Mouse (Mus musculus): ENCODE results near the gene Usp20. TPM values are rescaled to one million over a fixed set of nuclear protein-coding genes. Genes with fewer than 3 reads are reported as not detected.
A peak's percentile ranks its signal among the peaks of the same experiment; 100 is the strongest.
"Not testable (repeated sequence)": the region's sequence is repeated elsewhere in the genome, so short reads cannot be mapped to it uniquely, and the experiment has no call there.

The Usp20 gene
- 14.6 and 18.5 TPM in 2 replicates for polyA plus RNA-seq (2012; rRNA removed)

DNA sequence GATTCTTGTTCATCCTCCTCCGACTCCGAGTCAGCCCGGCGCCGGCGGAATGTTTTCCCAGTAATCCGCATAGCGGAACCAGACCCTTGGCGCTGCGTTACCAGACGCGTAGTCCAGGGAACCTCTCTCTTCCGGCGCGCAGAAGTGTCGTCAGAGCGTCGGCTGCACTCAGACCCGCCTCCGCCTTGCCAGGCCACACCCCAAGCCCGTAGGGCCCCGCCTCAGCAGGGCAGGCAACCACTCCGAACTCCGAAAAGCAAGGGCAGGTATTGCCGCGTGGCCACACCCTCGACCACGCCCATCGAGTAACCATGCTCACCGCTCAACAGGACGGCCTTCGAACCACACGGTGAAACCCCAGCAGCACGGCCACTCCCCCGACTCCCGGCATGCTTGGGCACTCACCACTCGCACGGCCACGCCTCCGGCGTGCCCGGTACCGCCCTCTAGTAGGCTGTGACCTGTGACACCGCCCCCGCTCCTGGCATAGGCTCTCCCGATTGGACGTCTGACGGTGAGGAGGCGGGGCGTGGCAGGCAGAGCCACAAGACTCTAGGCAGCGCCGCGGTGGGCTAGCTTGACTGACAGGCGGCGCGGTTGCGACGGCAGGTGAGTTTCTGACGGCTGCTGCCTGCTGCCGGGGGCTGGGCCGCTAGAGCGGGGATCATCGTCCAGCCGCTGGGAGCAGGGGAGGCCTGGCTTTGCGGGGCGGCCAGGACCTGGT is at the start of gene Usp20, which contains the start of gene BC005624:
Gene Usp20 (plus strand): TSS at position 490 of the 724 bp plus-strand sequence.
Gene BC005624 (minus strand): TSS at position 412 of the 724 bp plus-strand sequence.
- DNase-seq: peak; percentile 98
- H3K4me3 ChIP-seq (replicated peaks; ENCODE audit: extremely low read depth, low read depth, low read length): peak within 1 kb of the TSS; percentile 87
- WGBS: under 1% methylated on average over 66 of the region's 66 CpGs
- H3K4me1 ChIP-seq (ENCODE audit: control insufficient read depth, insufficient read depth, low read length): peaks cover 7% of the 10 kb centered on the region
- no peak for TF ChIP-seq CTCF (IDR thresholded peaks at IDR 0.05; ENCODE audit: insufficient read depth, low read length)
- TF ChIP-seq POLR2A (IDR thresholded peaks at IDR 0.05; ENCODE audit: borderline replicate concordance, extremely low read depth, low read depth, low read length): peak; percentile 85; the same call in 1 of the 2 replicates

DNA sequence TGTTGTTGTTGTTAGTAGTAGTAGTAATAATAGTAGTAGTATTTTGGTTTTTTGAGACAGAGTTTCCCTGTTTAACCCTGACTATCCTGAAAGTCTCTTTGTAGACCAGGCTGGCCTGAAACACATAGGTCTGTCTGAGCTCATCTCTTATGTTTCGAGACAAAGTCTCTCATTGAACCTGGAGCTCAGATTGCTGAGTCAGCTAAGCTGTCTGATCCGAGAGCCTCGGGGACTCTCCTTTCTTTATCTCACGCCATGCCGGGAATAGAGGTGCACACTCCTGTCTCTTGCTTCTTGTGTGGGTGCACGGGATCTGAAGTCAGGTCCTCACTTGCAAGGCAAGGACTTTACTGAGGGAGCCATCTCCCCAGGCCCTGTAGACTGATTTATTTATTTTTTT is 49.0 kb upstream of the Usp20 start:
- DNase-seq: no peak
- TF ChIP-seq CTCF (IDR thresholded peaks at IDR 0.05; ENCODE audit: insufficient read depth, low read length) (no peak), POLR2A (IDR thresholded peaks at IDR 0.05; ENCODE audit: borderline replicate concordance, extremely low read depth, low read depth, low read length) (no peak)
- H3K4me3 ChIP-seq (replicated peaks; ENCODE audit: extremely low read depth, low read depth, low read length): no peak overlapping the region
- 71% methylated on average over 6 of the region's 6 CpGs for WGBS
- peaks cover 2% of the 10 kb centered on the region; the same call in 1 of the 2 replicates for H3K4me1 ChIP-seq (ENCODE audit: control insufficient read depth, insufficient read depth, low read length)

GRCm38 (mm10) chr2:30933917-30934450 is 48.1 kb upstream of the Usp20 start:
- TF ChIP-seq CTCF (IDR thresholded peaks at IDR 0.05; ENCODE audit: insufficient read depth, low read length) (peak; percentile 91), POLR2A (IDR thresholded peaks at IDR 0.05; ENCODE audit: borderline replicate concordance, extremely low read depth, low read depth, low read length) (no peak)
- 19% methylated on average over 7 of the region's 7 CpGs for WGBS
- Histone ChIP-seq H3K4me1 (ENCODE audit: control insufficient read depth, insufficient read depth, low read length) (peaks cover 2% of the 10 kb centered on the region; the same call in 1 of the 2 replicates), H3K4me3 (replicated peaks; ENCODE audit: extremely low read depth, low read depth, low read length) (no peak overlapping the region)
- peak; percentile 73 for DNase-seq

GRCm38 (mm10) chr2:30936808-30937207 is 45.3 kb upstream of the Usp20 start:
- Histone ChIP-seq H3K4me3 (replicated peaks; ENCODE audit: extremely low read depth, low read depth, low read length) (no peak overlapping the region), H3K4me1 (ENCODE audit: control insufficient read depth, insufficient read depth, low read length) (no peaks in the 10 kb centered on the region)
- WGBS: 83% methylated on average over 3 of the region's 3 CpGs
- DNase-seq: no peak
- TF ChIP-seq POLR2A (IDR thresholded peaks at IDR 0.05; ENCODE audit: borderline replicate concordance, extremely low read depth, low read depth, low read length) (no peak), CTCF (IDR thresholded peaks at IDR 0.05; ENCODE audit: insufficient read depth, low read length) (no peak)

GRCm38 (mm10) chr2:30937731-30938130 is 44.3 kb upstream of the Usp20 start:
- no peak for DNase-seq
- no peaks in the 10 kb centered on the region for H3K4me1 ChIP-seq (ENCODE audit: control insufficient read depth, insufficient read depth, low read length)
- H3K4me3 ChIP-seq (replicated peaks; ENCODE audit: extremely low read depth, low read depth, low read length): no peak overlapping the region
- WGBS: 28% methylated on average over 8 of the region's 8 CpGs
- TF ChIP-seq POLR2A (IDR thresholded peaks at IDR 0.05; ENCODE audit: borderline replicate concordance, extremely low read depth, low read depth, low read length) (no peak), CTCF (IDR thresholded peaks at IDR 0.05; ENCODE audit: insufficient read depth, low read length) (no peak)

GRCm38 (mm10) chr2:30938574-30938991 is 43.5 kb upstream of the Usp20 start:
- WGBS: 45% methylated on average over 4 of the region's 4 CpGs
- Histone ChIP-seq H3K4me1 (ENCODE audit: control insufficient read depth, insufficient read depth, low read length) (no peaks in the 10 kb centered on the region), H3K4me3 (replicated peaks; ENCODE audit: extremely low read depth, low read depth, low read length) (no peak overlapping the region)
- DNase-seq: no peak
- TF ChIP-seq CTCF (IDR thresholded peaks at IDR 0.05; ENCODE audit: insufficient read depth, low read length) (no peak), POLR2A (IDR thresholded peaks at IDR 0.05; ENCODE audit: borderline replicate concordance, extremely low read depth, low read depth, low read length) (no peak)

- TF ChIP-seq CTCF (IDR thresholded peaks at IDR 0.05; ENCODE audit: insufficient read depth, low read length) (no peak), POLR2A (IDR thresholded peaks at IDR 0.05; ENCODE audit: borderline replicate concordance, extremely low read depth, low read depth, low read length) (no peak)
- 83% methylated on average over 5 of the region's 5 CpGs for WGBS
- DNase-seq: no peak
- Histone ChIP-seq H3K4me3 (replicated peaks; ENCODE audit: extremely low read depth, low read depth, low read length) (no peak overlapping the region), H3K4me1 (ENCODE audit: control insufficient read depth, insufficient read depth, low read length) (no peaks in the 10 kb centered on the region)
These were observed 40.5 kb upstream of the Usp20 start for GRCm38 (mm10) chr2:30941586-30941985.

- H3K4me1 ChIP-seq (ENCODE audit: control insufficient read depth, insufficient read depth, low read length); H3K4me3 ChIP-seq (replicated peaks; ENCODE audit: extremely low read depth, low read depth, low read length); DNase-seq: not testable (repeated sequence)
- 27% methylated on average over 7 of the region's 7 CpGs for WGBS
These were observed 40.0 kb upstream of the Usp20 start for GRCm38 (mm10) chr2:30942116-30942515.

DNA sequence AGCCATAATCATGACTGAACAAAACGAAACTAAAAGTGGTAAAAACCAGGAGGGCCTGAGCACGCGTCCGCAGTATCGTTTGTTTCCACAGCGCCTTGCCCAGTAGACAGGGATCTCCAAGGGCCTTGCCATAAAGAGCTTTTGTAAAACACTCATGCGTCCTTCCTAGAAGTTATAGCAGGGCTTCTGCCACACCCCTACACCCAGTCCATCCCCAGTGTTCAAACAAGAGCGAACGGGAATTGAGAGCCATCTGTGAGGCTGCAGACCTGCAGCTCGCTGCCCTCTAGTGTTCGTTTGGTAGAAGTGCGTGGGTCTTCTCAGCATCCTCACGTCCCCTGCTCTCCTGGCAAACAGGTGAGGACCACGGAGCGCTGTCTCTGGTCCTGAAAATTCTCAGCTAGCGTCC is 39.5 kb upstream of the Usp20 start:
- peak; percentile 63 for DNase-seq
- TF ChIP-seq CTCF (IDR thresholded peaks at IDR 0.05; ENCODE audit: insufficient read depth, low read length) (peak; percentile 97), POLR2A (IDR thresholded peaks at IDR 0.05; ENCODE audit: borderline replicate concordance, extremely low read depth, low read depth, low read length) (peak; percentile 47; the same call in 1 of the 2 replicates)
- Histone ChIP-seq H3K4me1 (ENCODE audit: control insufficient read depth, insufficient read depth, low read length) (no peaks in the 10 kb centered on the region), H3K4me3 (replicated peaks; ENCODE audit: extremely low read depth, low read depth, low read length) (peak overlapping the region; percentile 66)
- WGBS: 13% methylated on average over 16 of the region's 16 CpGs

GRCm38 (mm10) chr2:30952457-30952823 is 29.6 kb upstream of the Usp20 start:
- TF ChIP-seq POLR2A (IDR thresholded peaks at IDR 0.05; ENCODE audit: borderline replicate concordance, extremely low read depth, low read depth, low read length) (no peak), CTCF (IDR thresholded peaks at IDR 0.05; ENCODE audit: insufficient read depth, low read length) (no peak)
- WGBS: 28% methylated on average over 5 of the region's 5 CpGs
- Histone ChIP-seq H3K4me1 (ENCODE audit: control insufficient read depth, insufficient read depth, low read length) (peaks cover 7% of the 10 kb centered on the region), H3K4me3 (replicated peaks; ENCODE audit: extremely low read depth, low read depth, low read length) (peak overlapping the region; percentile 94)
- DNase-seq: no peak
